Mouse (Mus musculus): ENCODE results near the gene Nploc4.

GRCm38 (mm10) chr11:120350711-120351110 is 86.8 kb downstream of the Nploc4 start:
- no peak for TF ChIP-seq GATA1 (IDR thresholded peaks at IDR 0.05; ENCODE audit: low read length)
- TF ChIP-seq TAL1 (IDR thresholded peaks at IDR 0.05; ENCODE audit: low read length) = no peak
